Mouse (Mus musculus) small intestine, adult 2 months (tissue): ENCODE data around the gene Yipf1. TPM values are rescaled to one million over a fixed set of nuclear protein-coding genes. Genes with fewer than 3 reads are reported as not detected.
A peak's percentile ranks its signal among the peaks of the same experiment; 100 is the strongest.
"Not testable (repeated sequence)": the region's sequence is repeated elsewhere in the genome, so short reads cannot be mapped to it uniquely, and the experiment has no call there.

Source experiments
- H3K27ac ChIP-seq: fragments of 200-500 bp; 2 replicates; pipeline ENCODE4 v1.5.1; 2012; ENCODE audit warnings: low read depth, low read length, control low read depth, inconsistent platforms; ENCODE audit not compliant: insufficient read depth
- H3K27me3 ChIP-seq: fragments of 200-500 bp; 2 replicates; pipeline ENCODE4 v1.6.1; 2012; ENCODE audit warnings: mild to moderate bottlenecking, moderate library complexity, low read length, inconsistent platforms; ENCODE audit not compliant: control insufficient read depth, insufficient read depth
- H3K36me3 ChIP-seq: fragments of 200-500 bp; 2 replicates; pipeline ENCODE4 v1.6.1; 2012; ENCODE audit warnings: mild to moderate bottlenecking, low read length, control low read depth, inconsistent platforms; ENCODE audit not compliant: control insufficient read depth, insufficient read depth
- H3K4me1 ChIP-seq: fragments of 200-500 bp; 2 replicates; pipeline ENCODE4 v1.6.1; 2012; ENCODE audit warnings: low read length, inconsistent platforms, mixed read lengths; ENCODE audit not compliant: control insufficient read depth, insufficient read depth, insufficient read length
- H3K4me3 ChIP-seq: fragments of 200-500 bp; 2 replicates; pipeline ENCODE4 v1.5.1; 2012; ENCODE audit warnings: low read depth, mild to moderate bottlenecking, control low read depth, inconsistent platforms, low read length, moderate library complexity
- CTCF ChIP-seq: fragments of 200-500 bp; IDR thresholded peaks from 2 replicates; pipeline ENCODE4 v1.5.1; 2012; ENCODE audit warnings: low read depth, mild to moderate bottlenecking, control low read depth, inconsistent platforms, low read length, moderate library complexity, mixed read lengths; ENCODE audit not compliant: insufficient replicate concordance, insufficient read length; ENCODE audit errors: extremely low read depth
- POLR2A ChIP-seq: fragments of 200-500 bp; IDR thresholded peaks from 2 replicates; pipeline ENCODE4 v1.6.1; 2012; ENCODE audit warnings: low read depth, mild to moderate bottlenecking, control low read depth, inconsistent platforms, low read length, moderate library complexity
- WGBS: fragments of 180-500 bp; shearing (Covaris S2); methylation state at CpG from one replicate; pipeline ENCODE4 v1.1.7; 2018; 5-methylcytosine and 5-hydroxymethylcytosine counted together
- polyA plus RNA-seq: library from polyadenylated mRNA; depleted of rRNA; stranded (reverse); fragments of >200 nt; gene quantifications from 2 replicates; pipeline ENCODE4 v1.2.3, GENCODE M21; 2012

The Yipf1 gene
- polyA plus RNA-seq, 1 experiment, result 59.3 TPM

- H3K4me3 ChIP-seq, result no peak overlapping the region
- TF ChIP-seq CTCF (no peak), POLR2A (no peak)
- no peaks in the 10 kb centered on the region for H3K4me1 ChIP-seq
- peaks cover 52% of the 10 kb centered on the region for H3K36me3 ChIP-seq
- no peaks in the 10 kb centered on the region for H3K27me3 ChIP-seq
- 83% methylated on average over 20 of the region's 20 CpGs for WGBS
- no peak overlapping the region for H3K27ac ChIP-seq
Measured at GRCm38 (mm10) chr4:107348529-107349310, 34.6 kb downstream of the Yipf1 start.

GRCm38 (mm10) chr4:107349311-107350008, 35.3 kb downstream of the Yipf1 start:
- no peak overlapping the region for H3K27ac ChIP-seq
- H3K4me3 ChIP-seq, result no peak overlapping the region
- no peaks in the 10 kb centered on the region for H3K27me3 ChIP-seq
- WGBS, result 60% methylated on average over 8 of the region's 8 CpGs
- no peaks in the 10 kb centered on the region for H3K4me1 ChIP-seq
- TF ChIP-seq POLR2A, result no peak
- peak; percentile 30; the same call in 1 of the 2 replicates for TF ChIP-seq CTCF
- peaks cover 50% of the 10 kb centered on the region for H3K36me3 ChIP-seq

- H3K27ac ChIP-seq, result no peak overlapping the region
- H3K4me1 ChIP-seq, result no peaks in the 10 kb centered on the region
- H3K27me3 ChIP-seq, result no peaks in the 10 kb centered on the region
- no peak for TF ChIP-seq POLR2A
- TF ChIP-seq CTCF, result no peak
- peaks cover 42% of the 10 kb centered on the region for H3K36me3 ChIP-seq
- H3K4me3 ChIP-seq, result no peak overlapping the region
Measured at GRCm38 (mm10) chr4:107351368-107351767, 37.2 kb downstream of the Yipf1 start.

GRCm38 (mm10) chr4:107353612-107354011, 39.4 kb downstream of the Yipf1 start:
- Histone ChIP-seq H3K4me3 (no peak overlapping the region), H3K36me3 (peaks cover 34% of the 10 kb centered on the region), H3K27me3 (no peaks in the 10 kb centered on the region), H3K27ac (no peak overlapping the region), H3K4me1 (no peaks in the 10 kb centered on the region)
- TF ChIP-seq POLR2A (no peak), CTCF (no peak)
- WGBS, result 83% methylated on average over 3 of the region's 3 CpGs

GRCm38 (mm10) chr4:107354126-107354525, 40.0 kb downstream of the Yipf1 start:
- TF ChIP-seq POLR2A (no peak), CTCF (no peak)
- 87% methylated on average over 5 of the region's 5 CpGs for WGBS
- H3K27ac ChIP-seq, result no peak overlapping the region

GRCm38 (mm10) chr4:107354543-107354942, 40.4 kb downstream of the Yipf1 start:
- TF ChIP-seq CTCF, result no peak
- TF ChIP-seq POLR2A, result no peak
- no peak overlapping the region for H3K4me3 ChIP-seq
- WGBS, result 63% methylated on average over 4 of the region's 4 CpGs
- H3K36me3 ChIP-seq, result peaks cover 35% of the 10 kb centered on the region
- H3K4me1 ChIP-seq, result no peaks in the 10 kb centered on the region
- no peak overlapping the region for H3K27ac ChIP-seq
- H3K27me3 ChIP-seq, result no peaks in the 10 kb centered on the region

More at GRCm38 (mm10) chr4:107354126-107354525, 40.0 kb downstream of the Yipf1 start:
- Histone ChIP-seq H3K36me3 (peaks cover 34% of the 10 kb centered on the region), H3K4me3 (no peak overlapping the region), H3K4me1 (no peaks in the 10 kb centered on the region), H3K27me3 (no peaks in the 10 kb centered on the region)

GRCm38 (mm10) chr4:107357172-107357571, 43.0 kb downstream of the Yipf1 start:
- H3K36me3 ChIP-seq, result peaks cover 27% of the 10 kb centered on the region
- not testable (repeated sequence) for H3K4me1 ChIP-seq, H3K4me3 ChIP-seq, H3K27ac ChIP-seq, H3K27me3 ChIP-seq
- WGBS, result 82% methylated on average over 8 of the region's 8 CpGs
